Mouse (Mus musculus) stomach, embryonic 16.5 days (tissue): ENCODE data around the gene Rnf126. TPM values are rescaled to one million over a fixed set of nuclear protein-coding genes. Genes with fewer than 3 reads are reported as not detected.

Experiments
- ATAC-seq: fragments of 200-750 bp; cut with Nextera tagmentation; 2 replicates; pipeline ENCODE4 v1.8.0; 2017; ENCODE audit warnings: moderate number of reproducible peaks, moderate TSS enrichment; ENCODE audit not compliant: insufficient read depth, low FRiP score
- H3K27ac ChIP-seq: fragments of 300-500 bp; sonication (generic); 2 replicates; pipeline ENCODE4 v1.5.1; 2014; ENCODE audit warnings: low read length
- H3K27me3 ChIP-seq: fragments of 300-500 bp; sonication (generic); 2 replicates; pipeline ENCODE4 v1.6.1; 2014; ENCODE audit warnings: low read length, control low read depth, mixed read lengths; ENCODE audit not compliant: control insufficient read depth, insufficient read depth
- H3K36me3 ChIP-seq: fragments of 300-500 bp; sonication (generic); 2 replicates; pipeline ENCODE4 v1.6.1; 2014; ENCODE audit warnings: low read length; ENCODE audit not compliant: control insufficient read depth, insufficient read depth
- H3K4me1 ChIP-seq: fragments of 300-500 bp; sonication (generic); 2 replicates; pipeline ENCODE4 v1.6.1; 2014; ENCODE audit warnings: low read length, control low read depth, mixed read lengths; ENCODE audit not compliant: control insufficient read depth, insufficient read depth
- H3K4me2 ChIP-seq: fragments of 300-500 bp; sonication (generic); 2 replicates; pipeline ENCODE4 v1.6.1; 2014; ENCODE audit warnings: low read depth, low read length, mixed read lengths
- H3K4me3 ChIP-seq: fragments of 300-500 bp; sonication (generic); replicated peaks from 2 replicates; pipeline ENCODE4 v1.5.1; 2014; ENCODE audit warnings: mild to moderate bottlenecking, low read length
- H3K9ac ChIP-seq: fragments of 300-500 bp; sonication (generic); 2 replicates; pipeline ENCODE4 v1.6.1; 2014; ENCODE audit warnings: low read length
- H3K9me3 ChIP-seq: fragments of 300-500 bp; sonication (generic); replicated peaks from 2 replicates; pipeline ENCODE4 v1.6.1; 2016; ENCODE audit warnings: low read length, control low read depth; ENCODE audit not compliant: control insufficient read depth
- WGBS: fragments of 180-500 bp; shearing (Covaris S2); extraction: QIAGEN DNeasy Blood & Tissue Kit; methylation state at CpG from one replicate; pipeline ENCODE4 v1.1.7; 2014; 5-methylcytosine and 5-hydroxymethylcytosine counted together
- polyA plus RNA-seq: library from polyadenylated mRNA; unstranded; fragments of >200 nt; fragmentation: Nextera tagmentation; extraction: Ambion mirVana; gene quantifications from 2 replicates; pipeline ENCODE4 v1.2.1, GENCODE M21; 2015

Gene Rnf126
- polyA plus RNA-seq, 1 experiment from 2014 or later, result 34.8 TPM

DNA sequence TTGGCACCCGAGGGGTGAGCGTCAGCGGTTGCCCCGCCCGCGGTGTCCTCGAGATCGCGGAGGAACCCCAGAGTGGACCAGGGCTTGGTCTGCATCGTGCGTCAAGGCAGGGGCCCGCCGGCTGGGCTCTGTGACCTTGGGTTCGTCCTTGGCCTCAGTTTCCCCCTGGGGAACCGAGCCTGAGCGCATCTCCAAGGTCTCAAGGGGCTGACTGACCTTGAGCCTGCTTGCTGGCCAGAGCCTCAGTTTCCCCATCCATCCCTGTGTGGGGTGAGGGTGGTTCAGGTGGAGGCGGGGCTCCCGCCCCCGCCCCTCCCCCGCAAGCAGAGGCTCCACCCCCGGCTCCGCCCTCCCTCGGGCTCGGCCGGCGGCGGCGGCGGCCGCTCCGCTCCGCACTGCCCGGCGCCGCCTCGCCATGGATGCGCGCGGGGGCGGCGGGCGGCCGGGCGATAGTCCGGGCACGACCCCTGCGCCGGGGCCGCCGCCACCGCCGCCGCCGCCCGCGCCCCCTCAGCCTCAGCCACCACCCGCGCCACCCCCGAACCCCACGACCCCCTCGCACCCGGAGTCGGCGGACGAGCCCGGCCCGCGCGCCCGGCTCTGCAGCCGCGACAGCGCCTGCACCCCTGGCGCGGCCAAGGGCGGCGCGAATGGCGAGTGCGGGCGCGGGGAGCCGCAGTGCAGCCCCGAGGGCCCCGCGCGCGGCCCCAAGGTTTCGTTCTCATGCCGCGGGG is 50.3 kb downstream of the Rnf126 start, which contains the start of gene Hcn2:
Hcn2 (plus strand) TSS at position 381 of the 734 bp plus-strand sequence.
- 3% methylated on average over 61 of the region's 91 CpGs for WGBS
- H3K9me3 ChIP-seq, result no peaks in the 10 kb centered on the region
- no peak within 1 kb of the TSS for H3K27ac ChIP-seq
- peaks cover 7% of the 10 kb centered on the region for H3K36me3 ChIP-seq
- peaks cover 14% of the 10 kb centered on the region for H3K4me1 ChIP-seq
- H3K4me2 ChIP-seq, result peak within 1 kb of the TSS; percentile 95
- H3K9ac ChIP-seq, result peak within 1 kb of the TSS; percentile 66
- 0 out of 2 replicates have a peak, but pooled peaks have one; percentile 23 for ATAC-seq
- peak within 1 kb of the TSS; percentile 63 for H3K4me3 ChIP-seq
- peaks cover 41% of the 10 kb centered on the region for H3K27me3 ChIP-seq

DNA sequence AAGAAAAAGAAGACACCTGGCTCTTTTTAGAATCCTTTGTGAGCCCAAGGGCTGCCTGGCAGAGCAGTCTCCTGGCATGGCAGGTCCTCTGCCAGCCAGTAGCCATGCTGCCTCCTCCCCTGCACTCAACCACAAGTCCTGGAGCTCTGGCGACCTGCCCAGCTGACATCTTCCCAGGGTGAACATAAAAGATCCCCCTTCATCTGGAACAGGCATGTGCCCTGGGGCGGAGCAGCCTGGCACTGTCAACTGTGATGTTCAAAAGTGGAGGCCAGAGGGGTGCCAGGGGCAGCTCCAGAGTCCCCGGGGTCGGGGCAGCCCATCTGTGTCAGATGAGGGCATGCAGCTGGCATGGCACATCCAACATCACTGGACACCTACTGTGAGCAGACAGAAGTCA is 51.8 kb downstream of the Rnf126 start:
- Histone ChIP-seq H3K4me1 (peaks cover 14% of the 10 kb centered on the region), H3K9me3 (no peaks in the 10 kb centered on the region), H3K9ac (no peak overlapping the region), H3K4me3 (no peak overlapping the region), H3K27ac (no peak overlapping the region), H3K27me3 (peaks cover 41% of the 10 kb centered on the region), H3K4me2 (no peak overlapping the region), H3K36me3 (peaks cover 21% of the 10 kb centered on the region)
- 62% methylated on average over 4 of the region's 4 CpGs for WGBS
- ATAC-seq, result no peak

DNA sequence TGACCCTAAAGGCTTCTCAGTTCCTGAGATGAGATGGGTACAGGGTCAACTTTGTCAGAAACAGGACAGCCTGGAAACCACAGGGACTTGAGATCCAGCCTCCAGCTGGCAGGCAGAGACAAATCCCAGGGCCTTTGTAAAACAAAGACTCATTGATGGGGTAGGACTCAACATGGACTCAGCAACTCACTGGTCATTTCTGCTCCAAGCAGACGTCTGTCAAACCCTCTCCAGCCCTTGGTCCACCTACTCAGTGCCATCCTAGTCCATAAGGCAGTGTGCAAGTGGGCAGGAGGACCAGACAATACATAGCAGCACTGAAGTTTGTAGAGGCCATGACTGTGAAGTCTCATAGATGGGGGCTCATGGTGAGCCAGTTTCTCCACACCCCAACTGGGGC is 53.6 kb downstream of the Rnf126 start:
- Histone ChIP-seq H3K9ac (no peak overlapping the region), H3K4me2 (no peak overlapping the region), H3K9me3 (no peaks in the 10 kb centered on the region), H3K4me3 (no peak overlapping the region), H3K4me1 (peaks cover 14% of the 10 kb centered on the region), H3K27me3 (peaks cover 39% of the 10 kb centered on the region), H3K27ac (no peak overlapping the region), H3K36me3 (peaks cover 34% of the 10 kb centered on the region)
- no peak for ATAC-seq
- 22% methylated on average over 1 of the region's 1 CpGs for WGBS

DNA sequence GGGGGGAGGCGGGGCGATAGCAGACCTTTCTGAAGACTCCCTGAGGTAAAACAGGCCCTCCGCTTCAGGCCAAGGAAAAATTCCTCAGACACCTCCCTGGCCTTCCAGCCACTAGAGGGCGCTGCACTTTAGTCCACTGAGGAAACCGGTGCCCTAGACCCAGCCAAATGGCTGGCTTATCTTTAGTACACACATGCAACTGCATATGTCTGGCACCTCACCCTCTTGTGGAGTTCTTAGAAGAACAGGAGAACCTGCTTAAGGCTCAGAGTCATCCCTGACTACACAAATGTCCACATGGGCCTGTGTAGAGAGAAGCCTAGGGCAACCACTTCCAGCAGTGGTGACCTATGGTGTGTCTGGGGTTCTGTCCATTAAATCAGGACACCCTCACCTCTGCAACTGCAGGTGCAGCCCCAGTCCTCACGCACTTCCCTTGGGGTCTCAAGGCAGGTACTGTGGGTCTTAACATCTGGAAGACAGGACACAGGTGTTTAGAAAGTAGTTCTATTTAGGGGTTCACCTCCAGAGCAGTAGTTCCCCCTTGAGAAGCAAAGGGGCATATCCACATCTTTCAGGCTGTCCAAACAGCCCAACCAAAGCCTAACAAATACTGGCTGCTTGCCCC is 54.1 kb downstream of the Rnf126 start:
- Histone ChIP-seq H3K36me3 (peaks cover 34% of the 10 kb centered on the region), H3K4me3 (no peak overlapping the region), H3K27ac (no peak overlapping the region), H3K9me3 (no peaks in the 10 kb centered on the region), H3K27me3 (peaks cover 34% of the 10 kb centered on the region), H3K4me1 (peaks cover 11% of the 10 kb centered on the region), H3K9ac (no peak overlapping the region), H3K4me2 (no peak overlapping the region)
- ATAC-seq, result peak; percentile 45; the same call in 1 of the 2 replicates
- WGBS, result 19% methylated on average over 4 of the region's 6 CpGs

DNA sequence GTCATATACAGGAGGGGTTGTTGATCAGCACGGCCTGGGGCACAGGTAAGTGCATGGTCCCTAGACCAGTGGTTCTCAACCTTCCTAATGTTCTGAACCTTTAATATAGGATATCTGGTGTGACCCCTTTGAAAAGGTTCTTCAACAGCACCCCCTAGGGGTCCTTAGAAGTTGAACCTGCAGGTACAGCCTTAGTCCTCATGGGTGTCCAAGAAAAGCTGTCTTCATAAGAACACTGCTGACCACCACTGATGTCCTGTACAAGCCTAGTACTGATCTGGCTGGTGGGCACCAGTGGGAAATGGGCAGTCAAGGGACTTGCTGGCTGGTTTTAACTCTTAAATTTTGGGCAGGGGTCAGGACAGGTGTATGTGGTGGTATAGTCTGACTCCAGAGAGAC is 54.7 kb downstream of the Rnf126 start:
- Histone ChIP-seq H3K36me3 (peaks cover 34% of the 10 kb centered on the region), H3K27me3 (peaks cover 28% of the 10 kb centered on the region), H3K9me3 (no peaks in the 10 kb centered on the region), H3K4me2 (no peak overlapping the region), H3K9ac (no peak overlapping the region), H3K4me3 (no peak overlapping the region), H3K27ac (no peak overlapping the region), H3K4me1 (peaks cover 8% of the 10 kb centered on the region)
- 85% methylated on average over 1 of the region's 1 CpGs for WGBS
- ATAC-seq, result peak; percentile 6; the same call in 1 of the 2 replicates

DNA sequence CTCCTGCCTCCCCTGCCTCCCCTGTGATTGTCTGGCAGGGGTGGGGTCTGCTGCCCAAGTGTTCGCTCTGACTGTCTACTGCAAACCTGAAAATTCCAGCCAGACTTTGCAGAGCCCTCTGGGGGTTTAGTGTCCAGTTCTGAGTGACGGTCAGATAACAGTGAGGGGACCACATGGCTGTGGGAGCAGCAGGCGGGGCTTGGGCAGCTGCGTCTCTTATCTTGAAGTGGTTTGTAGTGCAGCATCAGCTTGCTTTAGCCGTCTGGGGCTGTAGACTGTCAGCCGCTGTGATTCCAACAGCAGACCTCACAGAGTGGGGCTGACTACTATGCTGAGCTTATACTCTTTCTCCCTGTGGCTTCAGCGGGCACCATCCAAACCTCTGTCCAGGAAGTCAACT is 57.4 kb downstream of the Rnf126 start:
- no peak for ATAC-seq
- peaks cover 23% of the 10 kb centered on the region for H3K4me1 ChIP-seq
- no peak overlapping the region for H3K4me2 ChIP-seq
- H3K27me3 ChIP-seq, result peaks cover 6% of the 10 kb centered on the region; the same call in 1 of the 2 replicates
- no peaks in the 10 kb centered on the region for H3K9me3 ChIP-seq
- no peak overlapping the region for H3K27ac ChIP-seq
- H3K36me3 ChIP-seq, result peaks cover 34% of the 10 kb centered on the region
- H3K9ac ChIP-seq, result no peak overlapping the region
- H3K4me3 ChIP-seq, result no peak overlapping the region
- 55% methylated on average over 7 of the region's 7 CpGs for WGBS

DNA sequence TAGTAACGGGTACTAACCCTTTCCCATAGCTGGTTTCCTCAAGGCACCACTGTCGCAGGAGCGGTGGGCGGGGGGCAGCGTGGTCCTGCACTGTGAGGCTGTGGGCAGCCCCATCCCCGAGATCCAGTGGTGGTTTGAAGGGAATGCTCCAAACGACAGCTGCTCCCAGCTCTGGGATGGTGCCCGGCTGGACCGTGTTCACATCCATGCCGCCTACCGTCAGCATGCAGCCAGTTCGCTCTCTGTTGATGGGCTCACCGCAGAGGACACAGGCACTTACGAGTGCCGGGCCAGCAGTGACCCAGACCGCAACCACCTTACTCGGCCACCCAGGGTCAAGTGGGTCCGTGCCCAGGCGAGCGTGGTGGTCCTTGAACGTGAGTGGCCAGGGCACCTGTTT is 58.1 kb downstream of the Rnf126 start:
- Histone ChIP-seq H3K9ac (no peak overlapping the region), H3K36me3 (peaks cover 34% of the 10 kb centered on the region), H3K4me3 (no peak overlapping the region), H3K4me2 (no peak overlapping the region), H3K4me1 (peaks cover 23% of the 10 kb centered on the region), H3K27me3 (no peaks in the 10 kb centered on the region), H3K9me3 (no peaks in the 10 kb centered on the region), H3K27ac (no peak overlapping the region)
- WGBS, result 90% methylated on average over 21 of the region's 21 CpGs
- no peak for ATAC-seq

Other genes starting within 250 kb of the Rnf126 start
- 69.9 and 88.4 TPM in 2 replicates for gene Plpp2, start 233.2 kb downstream of the Rnf126 start, polyA plus RNA-seq
- gene Mier2, start 211.8 kb downstream of the Rnf126 start, polyA plus RNA-seq, result 40.7 and 46.8 TPM in 2 replicates
- not detected in 2 replicates for gene Theg, start 179.6 kb downstream of the Rnf126 start, polyA plus RNA-seq
- 0.03 TPM in 1 of 2 replicates, not detected in the other for gene C2cd4c, start 152.9 kb downstream of the Rnf126 start, polyA plus RNA-seq
- gene Shc2, start 129.0 kb downstream of the Rnf126 start, polyA plus RNA-seq, result 3.0 and 3.2 TPM in 2 replicates
- not detected in 2 replicates for gene Odf3l2, start 121.2 kb downstream of the Rnf126 start, polyA plus RNA-seq
- 33.7 and 41.9 TPM in 2 replicates for gene Madcam1, start 102.4 kb downstream of the Rnf126 start, polyA plus RNA-seq
- gene Tpgs1, start 97.6 kb downstream of the Rnf126 start, polyA plus RNA-seq, result 47.4 and 53.2 TPM in 2 replicates
- 84.6 and 86.3 TPM in 2 replicates for gene Cdc34, start 84.8 kb downstream of the Rnf126 start, polyA plus RNA-seq
- 0.31 and 0.44 TPM in 2 replicates for gene Gzmm, start 77.9 kb downstream of the Rnf126 start, polyA plus RNA-seq
- gene Bsg, start 62.5 kb downstream of the Rnf126 start, polyA plus RNA-seq, result 983 and 1,041 TPM in 2 replicates
- not detected in 2 replicates for gene Hcn2, start 50.3 kb downstream of the Rnf126 start, polyA plus RNA-seq
- gene Polrmt, start 20.4 kb downstream of the Rnf126 start, polyA plus RNA-seq, result 33.3 and 40.9 TPM in 2 replicates
- 0.37 and 0.50 TPM in 2 replicates for gene Fgf22, start 11.9 kb downstream of the Rnf126 start, polyA plus RNA-seq
- 18.1 and 23.1 TPM in 2 replicates for gene Fstl3, start 10.3 kb upstream of the Rnf126 start, polyA plus RNA-seq
- gene Prss57, start 24.0 kb upstream of the Rnf126 start, polyA plus RNA-seq, result 0.55 and 0.72 TPM in 2 replicates
- gene Palm, start 26.6 kb upstream of the Rnf126 start, polyA plus RNA-seq, result 56.8 and 58.0 TPM in 2 replicates
- 50.6 and 62.3 TPM in 2 replicates for gene Misp, start 54.0 kb upstream of the Rnf126 start, polyA plus RNA-seq
- 268 and 308 TPM in 2 replicates for gene Ptbp1, start 87.5 kb upstream of the Rnf126 start, polyA plus RNA-seq
- 4.1 and 7.2 TPM in 2 replicates for gene Prtn3, start 107.5 kb upstream of the Rnf126 start, polyA plus RNA-seq
- 28.7 and 29.1 TPM in 2 replicates for gene Plppr3, start 107.7 kb upstream of the Rnf126 start, polyA plus RNA-seq
- 6.3 and 9.8 TPM in 2 replicates for gene Elane, start 119.3 kb upstream of the Rnf126 start, polyA plus RNA-seq
- not detected in 2 replicates for gene Cfd, start 123.9 kb upstream of the Rnf126 start, polyA plus RNA-seq
- gene Med16, start 142.0 kb upstream of the Rnf126 start, polyA plus RNA-seq, result 39.6 and 42.3 TPM in 2 replicates
- gene Gm26602, start 143.9 kb upstream of the Rnf126 start, polyA plus RNA-seq, result 4.1 TPM in 1 of 2 replicates, not detected in the other
- gene Kiss1r, start 150.0 kb upstream of the Rnf126 start, polyA plus RNA-seq, result 0.89 and 0.97 TPM in 2 replicates
- 160 and 176 TPM in 2 replicates for gene R3hdm4, start 154.3 kb upstream of the Rnf126 start, polyA plus RNA-seq
- gene Arid3a, start 160.1 kb upstream of the Rnf126 start, polyA plus RNA-seq, result 4.9 and 5.2 TPM in 2 replicates
- 76.7 and 86.9 TPM in 2 replicates for gene Wdr18, start 193.2 kb upstream of the Rnf126 start, polyA plus RNA-seq
- 0.21 and 0.45 TPM in 2 replicates for gene Grin3b, start 203.8 kb upstream of the Rnf126 start, polyA plus RNA-seq
- gene Tmem259, start 217.4 kb upstream of the Rnf126 start, polyA plus RNA-seq, result 5.6 TPM in 2 replicates
- gene Cnn2, start 221.6 kb upstream of the Rnf126 start, polyA plus RNA-seq, result 333 and 334 TPM in 2 replicates
- 6.3 and 7.4 TPM in 2 replicates for gene Abca7, start 229.5 kb upstream of the Rnf126 start, polyA plus RNA-seq
- 7.8 and 9.7 TPM in 2 replicates for gene Arhgap45, start 249.7 kb upstream of the Rnf126 start, polyA plus RNA-seq